Mouse (Mus musculus): ENCODE results near the gene Naga. TPM values are rescaled to one million over a fixed set of nuclear protein-coding genes. Genes with fewer than 3 reads are reported as not detected.

Naga gene
- polyA plus RNA-seq, 1 experiment from 2014 or later = 39.1 TPM

- Histone ChIP-seq H3K4me2 (no peak overlapping the region), H3K36me3 (peaks cover 10% of the 10 kb centered on the region), H3K27ac (no peak overlapping the region), H3K4me3 (no peak overlapping the region), H3K4me1 (replicated peaks) (peaks cover 36% of the 10 kb centered on the region), H3K9me3 (replicated peaks) (no peaks in the 10 kb centered on the region), H3K9ac (no peak overlapping the region), H3K27me3 (no peaks in the 10 kb centered on the region)
- 87% methylated on average over 27 of the region's 27 CpGs for WGBS
- ATAC-seq (replicated peaks; ENCODE audit: insufficient number of reproducible peaks, insufficient read depth, low FRiP score, low read depth) = no peak
Measured at GRCm38 (mm10) chr15:82343368-82344287, 4.9 kb upstream of the Naga start.

- Histone ChIP-seq H3K9ac (no peak overlapping the region), H3K9me3 (replicated peaks) (no peaks in the 10 kb centered on the region), H3K27me3 (no peaks in the 10 kb centered on the region), H3K4me2 (peak overlapping the region; percentile 84; the same call in 1 of the 2 replicates), H3K36me3 (no peaks in the 10 kb centered on the region), H3K27ac (peak overlapping the region; percentile 79; the same call in 1 of the 2 replicates), H3K4me3 (no peak overlapping the region), H3K4me1 (replicated peaks) (peaks cover 40% of the 10 kb centered on the region)
- WGBS = 71% methylated on average over 5 of the region's 5 CpGs
- ATAC-seq (replicated peaks; ENCODE audit: insufficient number of reproducible peaks, insufficient read depth, low FRiP score, low read depth) = no peak
Measured at GRCm38 (mm10) chr15:82342543-82342935, 3.8 kb upstream of the Naga start.

- Histone ChIP-seq H3K9me3 (replicated peaks) (no peaks in the 10 kb centered on the region), H3K9ac (peak overlapping the region; percentile 66), H3K4me2 (peak overlapping the region; percentile 84), H3K27ac (peak overlapping the region; percentile 79), H3K4me1 (replicated peaks) (peaks cover 38% of the 10 kb centered on the region), H3K27me3 (no peaks in the 10 kb centered on the region), H3K36me3 (no peaks in the 10 kb centered on the region), H3K4me3 (peak overlapping the region; percentile 55)
- no peak for ATAC-seq (replicated peaks; ENCODE audit: insufficient number of reproducible peaks, insufficient read depth, low FRiP score, low read depth)
- 34% methylated on average over 15 of the region's 15 CpGs for WGBS
Measured at GRCm38 (mm10) chr15:82341675-82342542, 3.2 kb upstream of the Naga start.

- H3K4me3 ChIP-seq = peak overlapping the region; percentile 55
- peak; percentile 7; the same call in 1 of the 2 replicates for ATAC-seq (replicated peaks; ENCODE audit: insufficient number of reproducible peaks, insufficient read depth, low FRiP score, low read depth)
- 2% methylated on average over 40 of the region's 40 CpGs for WGBS
- H3K9ac ChIP-seq = peak overlapping the region; percentile 66
- H3K27me3 ChIP-seq = no peaks in the 10 kb centered on the region
- peak overlapping the region; percentile 84 for H3K4me2 ChIP-seq
- H3K27ac ChIP-seq = peak overlapping the region; percentile 79
- peaks cover 35% of the 10 kb centered on the region for H3K4me1 ChIP-seq (replicated peaks)
- H3K9me3 ChIP-seq (replicated peaks) = no peaks in the 10 kb centered on the region
- peaks cover 4% of the 10 kb centered on the region; the same call in 1 of the 2 replicates for H3K36me3 ChIP-seq
Measured at GRCm38 (mm10) chr15:82341036-82341501, 2.3 kb upstream of the Naga start.

- Histone ChIP-seq H3K4me3 (peak overlapping the region; percentile 55), H3K36me3 (peaks cover 10% of the 10 kb centered on the region; the same call in 1 of the 2 replicates), H3K27me3 (no peaks in the 10 kb centered on the region), H3K4me1 (replicated peaks) (peaks cover 35% of the 10 kb centered on the region), H3K27ac (peak overlapping the region; percentile 79), H3K4me2 (peak overlapping the region; percentile 84), H3K9ac (peak overlapping the region; percentile 66), H3K9me3 (replicated peaks) (no peaks in the 10 kb centered on the region)
- 36% methylated on average over 21 of the region's 21 CpGs for WGBS
- ATAC-seq (replicated peaks; ENCODE audit: insufficient number of reproducible peaks, insufficient read depth, low FRiP score, low read depth) = no peak
Measured at GRCm38 (mm10) chr15:82340414-82341035, 1.8 kb upstream of the Naga start.

GRCm38 (mm10) chr15:82339634-82340254, 1.0 kb upstream of the Naga start:
- Histone ChIP-seq H3K4me3 (no peak overlapping the region), H3K36me3 (peaks cover 18% of the 10 kb centered on the region; the same call in 1 of the 2 replicates), H3K9ac (no peak overlapping the region), H3K27me3 (no peaks in the 10 kb centered on the region), H3K4me2 (peak overlapping the region; percentile 74; the same call in 1 of the 2 replicates), H3K9me3 (replicated peaks) (no peaks in the 10 kb centered on the region), H3K4me1 (replicated peaks) (peaks cover 35% of the 10 kb centered on the region), H3K27ac (peak overlapping the region; percentile 79)
- no peak for ATAC-seq (replicated peaks; ENCODE audit: insufficient number of reproducible peaks, insufficient read depth, low FRiP score, low read depth)
- WGBS = 68% methylated on average over 8 of the region's 8 CpGs

- ATAC-seq (replicated peaks; ENCODE audit: insufficient number of reproducible peaks, insufficient read depth, low FRiP score, low read depth) = no peak
- peaks cover 23% of the 10 kb centered on the region; the same call in 1 of the 2 replicates for H3K36me3 ChIP-seq
- H3K27me3 ChIP-seq = no peaks in the 10 kb centered on the region
- peak overlapping the region; percentile 62 for H3K9ac ChIP-seq
- H3K4me1 ChIP-seq (replicated peaks) = peaks cover 35% of the 10 kb centered on the region
- no peaks in the 10 kb centered on the region for H3K9me3 ChIP-seq (replicated peaks)
- 64% methylated on average over 10 of the region's 10 CpGs for WGBS
- peak overlapping the region; percentile 65 for H3K4me3 ChIP-seq
- H3K27ac ChIP-seq = peak overlapping the region; percentile 66
- peak overlapping the region; percentile 74 for H3K4me2 ChIP-seq
Measured at GRCm38 (mm10) chr15:82339150-82339549, 425 bp upstream of the Naga start.

- WGBS = 15% methylated on average over 4 of the region's 4 CpGs
- H3K4me1 ChIP-seq (replicated peaks) = peaks cover 35% of the 10 kb centered on the region
- peak overlapping the region; percentile 74 for H3K4me2 ChIP-seq
- peaks cover 26% of the 10 kb centered on the region; the same call in 1 of the 2 replicates for H3K36me3 ChIP-seq
- H3K27me3 ChIP-seq = no peaks in the 10 kb centered on the region
- peak overlapping the region; percentile 66 for H3K27ac ChIP-seq
- no peak for ATAC-seq (replicated peaks; ENCODE audit: insufficient number of reproducible peaks, insufficient read depth, low FRiP score, low read depth)
- H3K9ac ChIP-seq = peak overlapping the region; percentile 62
- H3K9me3 ChIP-seq (replicated peaks) = no peaks in the 10 kb centered on the region
- H3K4me3 ChIP-seq = peak overlapping the region; percentile 65
Measured at GRCm38 (mm10) chr15:82337875-82338274, 850 bp downstream of the Naga start.

- Histone ChIP-seq H3K4me2 (no peak overlapping the region), H3K27me3 (no peaks in the 10 kb centered on the region), H3K9me3 (replicated peaks) (no peaks in the 10 kb centered on the region), H3K4me3 (no peak overlapping the region), H3K4me1 (replicated peaks) (peaks cover 28% of the 10 kb centered on the region), H3K27ac (no peak overlapping the region), H3K9ac (no peak overlapping the region), H3K36me3 (peaks cover 29% of the 10 kb centered on the region; the same call in 1 of the 2 replicates)
- no peak for ATAC-seq (replicated peaks; ENCODE audit: insufficient number of reproducible peaks, insufficient read depth, low FRiP score, low read depth)
- 87% methylated on average over 12 of the region's 12 CpGs for WGBS
Measured at GRCm38 (mm10) chr15:82336629-82337028, 2.1 kb downstream of the Naga start.

GRCm38 (mm10) chr15:82335194-82335593, 3.5 kb downstream of the Naga start:
- H3K36me3 ChIP-seq = peaks cover 34% of the 10 kb centered on the region; the same call in 1 of the 2 replicates
- WGBS = 91% methylated on average over 4 of the region's 4 CpGs

More at GRCm38 (mm10) chr15:82335194-82335593, 3.5 kb downstream of the Naga start:
- no peak overlapping the region for H3K27ac ChIP-seq
- peaks cover 16% of the 10 kb centered on the region for H3K4me1 ChIP-seq (replicated peaks)
- no peak overlapping the region for H3K4me2 ChIP-seq
- no peaks in the 10 kb centered on the region for H3K27me3 ChIP-seq
- no peak for ATAC-seq (replicated peaks; ENCODE audit: insufficient number of reproducible peaks, insufficient read depth, low FRiP score, low read depth)
- H3K9me3 ChIP-seq (replicated peaks) = no peaks in the 10 kb centered on the region
- H3K4me3 ChIP-seq = no peak overlapping the region
- H3K9ac ChIP-seq = no peak overlapping the region
